Mouse (Mus musculus): ENCODE results near the gene Rlim.

DNA sequence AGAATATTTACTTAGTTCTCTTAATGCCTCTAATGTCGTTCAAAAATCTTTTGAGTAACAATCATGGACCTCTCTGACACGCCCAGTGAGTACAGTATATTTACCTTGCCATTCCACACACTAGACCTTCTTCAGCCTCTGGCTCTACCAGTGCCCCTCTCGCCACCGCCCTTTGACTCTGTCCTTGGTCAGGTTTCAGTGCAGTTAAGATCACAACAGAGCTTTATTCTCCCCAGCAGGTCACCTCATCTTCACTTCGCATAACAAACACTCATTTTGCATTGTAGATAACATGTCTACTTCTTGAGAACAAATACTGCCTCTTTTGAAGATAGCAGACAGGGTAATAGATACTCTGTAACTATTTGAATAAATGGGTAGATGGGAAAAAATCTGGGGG lies 3.9 kb upstream of the Rlim start:
- TF ChIP-seq POLR2A (IDR thresholded peaks at IDR 0.05; ENCODE audit: low read depth, low read length) = no peak
- no peak for TF ChIP-seq CTCF (IDR thresholded peaks at IDR 0.05; ENCODE audit: extremely low read depth, insufficient read length, insufficient replicate concordance, low read depth, low read length)

Data from small intestine, adult 2 months (tissue).